Mouse (Mus musculus) T-helper 1 cell (primary cell): Measurements from ENCODE around the gene Gm15517.
"Not testable (repeated sequence)": the region's sequence is repeated elsewhere in the genome, so short reads cannot be mapped to it uniquely, and the experiment has no call there.

ENCODE experiments used
- in situ Hi-C: fragments of 300-600 bp; cut with MboI, MseI; formaldehyde crosslinking; loops from one replicate; pipeline ENCODE4 v1.15.1; 2025; ENCODE audit warnings: high pct_unique_total_duplicates

Gm15517 gene

GRCm38 (mm10) chr7:44269397-44269796 is 8.2 kb downstream of the Gm15517 start:
- in situ Hi-C loops, result loop anchor here (5.0 kb wide), 1 partner anchor 83 kb away; no protein-coding TSS in a partner anchor

GRCm38 (mm10) chr7:44271309-44271708 is 10.1 kb downstream of the Gm15517 start:
- in situ Hi-C loops, result no loop called here

DNA sequence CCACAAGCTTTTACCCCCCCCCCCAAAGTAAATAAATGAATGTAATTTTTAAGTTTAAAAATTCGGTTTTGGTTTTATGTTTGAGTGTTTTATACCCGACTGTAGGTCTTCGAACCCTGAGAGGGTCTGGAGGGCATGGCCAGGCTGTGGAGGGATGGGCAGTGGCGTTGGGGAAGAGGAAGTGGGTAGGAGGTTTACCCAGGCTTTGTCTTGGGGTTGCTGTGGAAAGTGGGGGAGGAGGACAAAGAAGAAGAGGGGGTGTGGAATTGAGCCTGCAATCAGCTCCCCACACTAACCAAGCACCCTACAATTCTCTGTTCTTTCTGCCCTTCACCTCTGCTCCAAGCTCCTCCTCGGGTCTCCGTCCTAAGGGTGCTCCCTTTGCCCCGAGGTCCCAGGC is 11.3 kb downstream of the Gm15517 start:
- in situ Hi-C loops, result no loop called here

DNA sequence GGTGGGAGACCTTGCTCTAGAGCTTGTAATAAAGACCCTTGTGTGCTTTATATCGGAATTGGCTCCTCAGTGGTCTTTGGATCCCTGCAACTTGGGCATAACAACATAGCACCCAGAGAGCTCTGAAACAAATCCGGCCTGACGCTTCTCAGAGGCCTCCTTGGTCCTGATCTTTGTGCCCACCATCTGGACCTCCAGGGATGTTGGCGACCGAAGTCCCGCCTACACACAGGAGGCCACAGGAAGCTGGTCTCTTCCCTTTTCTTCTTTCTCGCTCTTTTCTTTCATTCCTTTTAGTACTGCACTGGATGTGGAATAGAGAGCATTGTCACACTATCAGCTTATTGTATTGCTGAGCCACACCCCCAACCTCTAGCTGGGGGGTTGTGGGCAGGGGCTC is 12.2 kb downstream of the Gm15517 start:
- in situ Hi-C loops, result no loop called here

- in situ Hi-C loops, result no loop called here
These were observed 12.8 kb downstream of the Gm15517 start for GRCm38 (mm10) chr7:44274096-44274495.

DNA sequence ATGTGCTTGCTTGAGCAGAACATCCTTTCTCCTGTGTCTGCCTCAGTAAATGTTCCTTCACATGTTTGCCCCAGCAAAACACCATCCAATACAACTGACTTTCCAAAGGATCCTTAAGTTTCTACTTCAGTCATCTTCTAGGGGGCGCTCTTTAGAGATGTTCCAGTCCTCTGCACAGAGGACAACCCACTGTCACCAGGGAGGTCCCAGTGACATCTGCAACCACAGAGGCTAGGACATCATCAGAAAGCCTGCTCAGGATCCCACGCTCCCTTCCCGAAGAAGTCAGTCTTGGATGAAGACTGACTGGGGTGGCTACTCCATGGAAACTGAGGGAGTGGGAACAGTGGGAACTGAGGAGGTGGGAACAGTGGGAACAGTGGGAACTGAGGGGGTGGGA is 14.3 kb downstream of the Gm15517 start:
- in situ Hi-C loops, result no loop called here

GRCm38 (mm10) chr7:44276461-44277249 is 15.4 kb downstream of the Gm15517 start:
- in situ Hi-C loops, result no loop called here

DNA sequence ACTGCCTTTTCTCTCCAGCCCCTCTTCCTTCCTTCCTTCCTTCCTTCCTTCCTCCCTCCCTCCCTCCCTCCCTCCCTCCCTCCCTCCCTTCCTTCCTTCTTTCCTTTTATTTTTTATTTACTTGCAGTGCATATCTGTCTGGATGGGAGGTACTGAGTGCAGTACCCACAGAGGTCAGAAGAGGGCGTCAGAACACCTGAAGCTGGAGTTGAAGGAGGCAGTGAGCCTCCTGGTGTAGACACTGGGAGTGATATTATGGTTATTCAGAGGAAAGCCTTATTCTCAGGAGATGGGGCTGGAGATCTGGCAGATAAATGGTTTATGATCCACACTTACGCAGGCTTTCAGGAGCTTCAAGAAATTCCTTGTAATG is 16.0 kb downstream of the Gm15517 start:
- in situ Hi-C loops, result no loop called here

- in situ Hi-C loops, result loop anchor here (5.0 kb wide), 1 partner anchor 201 kb away; no protein-coding TSS in a partner anchor
These were observed 19.7 kb downstream of the Gm15517 start for GRCm38 (mm10) chr7:44280959-44281358.

- in situ Hi-C loops, result loop anchor here (5.0 kb wide), 1 partner anchor 201 kb away; no protein-coding TSS in a partner anchor
These were observed 20.3 kb downstream of the Gm15517 start for GRCm38 (mm10) chr7:44281586-44281985.

DNA sequence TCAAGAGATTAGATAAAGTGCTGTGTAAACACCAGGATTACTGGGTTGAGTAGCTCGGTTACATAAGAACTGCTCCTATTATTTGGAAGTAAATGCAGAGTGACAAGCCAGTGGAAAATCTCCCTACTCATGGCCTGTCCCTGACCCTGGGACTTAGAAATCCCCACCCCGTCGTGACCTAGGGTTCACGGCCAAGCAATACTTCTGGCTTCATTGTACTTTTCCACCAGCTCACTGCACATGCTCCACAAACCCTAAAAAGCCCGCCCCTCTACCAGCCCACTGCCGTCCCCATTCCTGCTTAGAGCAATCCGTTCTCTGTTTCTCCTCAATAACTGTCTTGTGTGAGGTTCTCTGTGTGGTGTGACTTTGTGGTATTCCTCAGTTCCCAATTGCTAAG is 26.5 kb downstream of the Gm15517 start:
- in situ Hi-C loops, result no loop called here

GRCm38 (mm10) chr7:44290986-44291385 is 29.7 kb downstream of the Gm15517 start:
- in situ Hi-C loops, result no loop called here

DNA sequence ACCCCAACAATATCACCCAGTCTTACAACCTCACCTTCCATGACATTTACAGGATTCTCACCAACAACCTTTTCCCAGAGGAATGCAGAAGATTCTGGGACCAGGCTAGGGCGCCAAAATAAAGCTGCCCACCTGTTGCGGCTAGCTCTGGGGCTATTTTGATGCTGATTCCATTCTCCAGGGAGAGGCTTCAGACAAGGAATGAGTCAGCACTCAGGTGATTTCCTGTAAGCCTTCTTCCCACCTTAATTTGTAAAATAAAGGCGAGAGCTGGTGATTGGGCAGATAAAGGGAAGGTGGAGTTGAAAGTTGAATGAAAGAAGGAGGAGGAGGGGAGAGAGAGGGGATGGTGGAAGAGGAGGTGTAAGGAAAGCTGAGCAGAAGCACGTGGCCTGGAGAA is 30.2 kb downstream of the Gm15517 start:
- in situ Hi-C loops, result no loop called here

- in situ Hi-C loops, result not testable (repeated sequence)
These were observed 36.3 kb downstream of the Gm15517 start for GRCm38 (mm10) chr7:44297501-44297900.

- in situ Hi-C loops, result loop anchor here (5.0 to 10.0 kb wide), 3 partner anchors 41 to 1061 kb away; partner anchors contain the start of genes Gm15517, Ppfia3 and Zfp473
These were observed 42.4 kb downstream of the Gm15517 start for GRCm38 (mm10) chr7:44303346-44304340.

GRCm38 (mm10) chr7:44304463-44304774 is 43.2 kb downstream of the Gm15517 start:
- in situ Hi-C loops, result loop anchor here (5.0 to 10.0 kb wide), 3 partner anchors 42 to 1060 kb away; partner anchors contain the start of genes Gm15517, Ppfia3 and Zfp473

DNA sequence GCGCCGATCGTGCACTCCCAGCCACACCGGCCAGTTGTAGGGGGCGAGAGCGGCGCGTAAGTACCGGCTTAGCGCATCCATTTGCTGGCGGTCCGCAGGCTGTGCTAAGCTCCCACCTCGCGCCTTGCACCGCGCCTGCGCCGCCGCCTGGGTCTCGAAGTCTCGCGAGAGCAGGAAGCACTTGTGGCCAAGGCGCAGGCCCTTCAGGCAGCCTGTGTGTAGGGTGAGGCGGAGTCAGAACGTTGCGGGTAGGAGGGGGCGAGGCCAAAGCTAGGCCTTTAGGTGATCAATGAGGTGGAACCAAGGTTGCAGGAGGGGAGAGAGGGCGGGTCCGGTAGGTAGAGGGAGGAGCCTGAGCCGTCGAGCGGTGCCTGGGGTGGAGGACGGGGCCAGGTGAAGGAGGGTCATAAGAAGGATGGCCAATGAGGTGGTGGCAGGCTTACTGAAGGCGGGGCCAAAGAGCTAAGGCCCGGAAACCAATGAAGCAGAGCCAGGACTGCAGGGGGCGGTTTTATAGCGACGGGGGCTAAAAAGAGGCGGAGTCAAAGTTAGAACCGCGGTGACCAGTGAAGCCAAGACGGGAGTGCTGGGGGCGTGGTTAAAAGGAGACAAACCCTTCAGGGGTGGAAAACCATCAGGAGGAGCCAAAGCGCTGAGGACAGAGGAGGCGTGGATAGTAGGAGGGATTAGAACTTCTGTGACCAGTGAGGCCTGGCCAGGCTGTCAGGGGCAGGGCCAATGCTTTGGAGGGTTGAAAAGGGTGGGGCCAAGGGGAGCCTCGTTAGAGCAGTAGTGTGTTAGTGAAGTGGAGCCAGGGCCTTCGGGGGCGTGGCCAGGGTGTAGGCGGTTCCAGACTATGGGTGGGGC is 43.8 kb downstream of the Gm15517 start:
- in situ Hi-C loops, result loop anchor here (5.0 to 10.0 kb wide), 3 partner anchors 43 to 1060 kb away; partner anchors contain the start of genes Gm15517, Ppfia3 and Zfp473

GRCm38 (mm10) chr7:44305686-44306085 is 44.4 kb downstream of the Gm15517 start:
- in situ Hi-C loops, result loop anchor here (10.0 kb wide), 2 partner anchors 449 to 1059 kb away; partner anchors contain the start of genes Ppfia3 and Zfp473

DNA sequence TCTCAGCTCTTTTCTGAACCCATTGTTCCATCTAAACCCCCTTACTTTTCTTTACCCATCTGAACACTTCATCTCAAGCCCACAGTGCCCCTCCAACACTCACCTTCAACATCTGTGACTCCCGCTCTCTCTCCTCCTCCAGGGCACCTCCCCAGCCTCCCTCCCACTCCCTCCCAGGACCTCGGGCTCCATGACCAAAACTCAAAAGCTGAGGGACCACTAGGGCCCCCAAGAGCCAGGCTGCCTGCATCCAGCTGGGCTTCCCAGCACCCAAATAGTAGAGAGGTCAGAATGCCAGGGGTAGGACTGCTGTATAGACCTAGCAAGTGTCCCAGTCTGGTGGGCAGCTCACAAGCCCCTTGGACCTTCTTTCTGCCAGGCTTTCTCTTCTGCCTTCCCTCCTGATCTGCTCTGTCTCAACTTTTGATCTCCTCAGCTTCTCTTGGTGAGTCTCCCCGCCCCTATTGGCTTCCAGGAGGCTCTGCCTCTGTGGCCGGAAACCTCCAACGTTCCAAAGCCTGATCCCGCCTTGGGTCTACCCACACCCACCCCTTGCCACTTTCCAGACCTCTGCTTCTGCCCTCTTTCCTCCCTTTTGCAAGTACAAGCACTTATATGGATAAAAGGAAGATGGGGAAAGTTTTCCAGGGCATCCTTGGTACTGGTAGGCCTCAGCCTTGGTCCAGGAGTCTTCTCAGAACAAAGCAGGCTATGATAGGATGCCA is 45.4 kb downstream of the Gm15517 start, which contains the start of gene Clec11a:
Gene Clec11a, minus strand, starts transcription at position 387 of the 725 bp plus-strand sequence.
- in situ Hi-C loops, result loop anchor here (10.0 kb wide), 2 partner anchors 448 to 1058 kb away; partner anchors contain the start of genes Ppfia3 and Zfp473
